Mouse (Mus musculus) CD4-positive naive resting alpha-beta T cell, adult 57 days (primary cell): ENCODE results near the gene Vmn1r60. TPM values are rescaled to one million over a fixed set of nuclear protein-coding genes. Genes with fewer than 3 reads are reported as not detected.

Experiments
- total RNA-seq: library from RNA; stranded (reverse); gene quantifications from one replicate; pipeline ENCODE4 v1.2.4, GENCODE M21; 2023

Gene Vmn1r60
- not detected for total RNA-seq

DNA sequence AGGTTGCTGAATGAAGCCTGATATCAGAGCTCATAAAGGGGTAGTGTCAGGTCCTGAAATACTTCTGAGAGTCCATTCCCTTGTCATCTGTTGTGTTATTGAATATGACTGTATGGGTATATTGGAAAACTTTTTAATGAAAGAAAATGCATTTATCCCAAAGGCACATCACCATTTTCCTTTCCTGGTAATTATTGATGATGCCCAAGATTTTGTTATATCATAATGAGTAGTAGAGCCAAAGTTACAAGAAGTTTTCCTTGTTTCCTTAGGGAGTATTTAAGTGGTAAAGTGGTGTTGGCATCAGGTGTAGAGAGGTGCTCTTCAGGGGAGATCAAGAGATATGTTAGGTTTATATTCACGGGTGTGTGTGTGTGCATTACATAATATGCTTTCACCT lies at the start of gene Vmn1r60:
TSS of gene Vmn1r60 (minus strand) at position 101 of the 400 bp plus-strand sequence.

GRCm38 (mm10) chr7:5493856-5494255 lies 53.3 kb downstream of the Vmn1r60 start, which contains the start of gene Vmn2r28:
Vmn2r28 (minus strand) TSS chr7:5493956.

Other genes starting within 250 kb of the Vmn1r60 start
- gene Gm5065, start 196.8 kb downstream of the Vmn1r60 start, total RNA-seq = not detected
- gene Nlrp2, start 196.3 kb downstream of the Vmn1r60 start, total RNA-seq = not detected
- not detected for gene Vmn1r58, start 133.9 kb downstream of the Vmn1r60 start, total RNA-seq
- not detected for gene Vmn1r59, start 90.5 kb downstream of the Vmn1r60 start, total RNA-seq
- not detected for gene Vmn2r28, start 53.4 kb downstream of the Vmn1r60 start, total RNA-seq
- not detected for gene Vmn1r61, start 66.0 kb upstream of the Vmn1r60 start, total RNA-seq
- not detected for gene Vmn1r62, start 126.3 kb upstream of the Vmn1r60 start, total RNA-seq